Mouse (Mus musculus) embryonic facial prominence, embryonic 13.5 days (tissue): ENCODE results near the gene Traf7. TPM values are rescaled to one million over a fixed set of nuclear protein-coding genes. Genes with fewer than 3 reads are reported as not detected.

Experiments
- ATAC-seq: fragments of 200-750 bp; cut with Nextera tagmentation; 2 replicates; pipeline ENCODE4 v1.8.0; 2017; ENCODE audit warnings: low read depth; ENCODE audit not compliant: insufficient number of reproducible peaks, insufficient read depth, low FRiP score, low TSS enrichment
- H3K27ac ChIP-seq: fragments of 300-500 bp; sonication (generic); 2 replicates; pipeline ENCODE4 v1.5.1; 2015; ENCODE audit warnings: moderate library complexity, mild to moderate bottlenecking, inconsistent platforms
- H3K27me3 ChIP-seq: fragments of 300-500 bp; sonication (generic); 2 replicates; pipeline ENCODE4 v1.6.1; 2015; ENCODE audit warnings: mild to moderate bottlenecking, inconsistent platforms
- H3K36me3 ChIP-seq: fragments of 300-500 bp; sonication (generic); 2 replicates; pipeline ENCODE4 v1.6.1; 2015; ENCODE audit warnings: mild to moderate bottlenecking, inconsistent platforms
- H3K4me1 ChIP-seq: fragments of 300-500 bp; sonication (generic); 2 replicates; pipeline ENCODE4 v1.6.1; 2015; ENCODE audit warnings: inconsistent platforms
- H3K4me2 ChIP-seq: fragments of 300-500 bp; sonication (generic); 2 replicates; pipeline ENCODE4 v1.6.1; 2015; ENCODE audit warnings: moderate library complexity, mild to moderate bottlenecking, inconsistent platforms
- H3K4me3 ChIP-seq: fragments of 300-500 bp; sonication (generic); 2 replicates; pipeline ENCODE4 v1.5.1; 2015; ENCODE audit warnings: mild to moderate bottlenecking, inconsistent platforms
- H3K9ac ChIP-seq: fragments of 300-500 bp; sonication (generic); 2 replicates; pipeline ENCODE4 v1.6.1; 2015; ENCODE audit warnings: mild to moderate bottlenecking, inconsistent platforms
- H3K9me3 ChIP-seq: fragments of 300-500 bp; sonication (generic); 2 replicates; pipeline ENCODE4 v1.6.1; 2016; ENCODE audit warnings: inconsistent platforms
- WGBS: fragments of 180-500 bp; shearing (Covaris S2); methylation state at CpG from one replicate; pipeline ENCODE4 v1.1.7; 2015; ENCODE audit warnings: mixed read lengths; 5-methylcytosine and 5-hydroxymethylcytosine counted together
- polyA plus RNA-seq: library from polyadenylated mRNA; unstranded; fragments of >200 nt; fragmentation: Nextera tagmentation; extraction: Ambion mirVana; gene quantifications from 2 replicates; pipeline ENCODE4 v1.2.1, GENCODE M21; 2015

Traf7 gene
- polyA plus RNA-seq, 1 experiment from 2014 or later: 97.1 TPM

DNA sequence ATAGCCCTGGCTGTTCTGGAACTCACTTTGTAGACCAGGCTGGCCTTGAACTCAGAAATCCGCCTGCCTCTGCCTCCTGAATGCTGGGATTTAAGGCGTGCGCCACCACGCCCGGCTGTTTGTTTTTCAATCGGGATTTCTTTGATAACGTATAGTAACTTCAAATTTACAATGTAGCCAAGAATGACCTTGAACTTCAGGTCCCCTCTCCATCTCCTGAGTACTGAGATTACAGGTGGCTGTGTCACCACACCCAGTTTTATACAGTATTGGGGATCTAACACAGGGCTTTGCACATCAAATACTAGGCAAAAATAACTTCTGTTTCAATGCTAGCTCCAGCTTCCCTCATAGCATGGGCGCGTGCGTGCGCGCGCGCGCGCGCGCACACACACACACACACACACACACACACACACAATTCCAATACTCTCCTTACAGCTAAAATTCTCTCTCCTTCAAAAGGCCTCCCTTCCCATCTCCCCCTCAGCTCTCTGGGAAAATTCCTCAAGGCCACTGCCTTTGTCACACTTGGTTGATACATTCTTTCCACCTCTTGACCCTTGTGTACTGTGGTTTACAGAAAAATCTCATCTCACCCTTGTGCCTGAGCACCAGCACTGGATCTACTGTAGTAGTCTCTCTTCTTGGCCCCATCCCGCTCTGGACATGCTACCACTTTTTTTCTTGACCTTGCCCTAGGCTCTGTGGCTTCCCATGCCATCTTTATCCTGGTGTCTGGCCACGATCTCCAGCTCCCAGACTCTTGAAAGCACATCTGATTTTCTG, 46.5 kb downstream of the Traf7 start:
- peaks cover 10% of the 10 kb centered on the region for H3K36me3 ChIP-seq
- no peaks in the 10 kb centered on the region for H3K27me3 ChIP-seq
- no peak overlapping the region for H3K4me2 ChIP-seq
- H3K4me1 ChIP-seq: peaks cover 26% of the 10 kb centered on the region
- H3K27ac ChIP-seq: no peak overlapping the region
- 94% methylated on average over 20 of the region's 20 CpGs for WGBS
- no peak for ATAC-seq
- H3K9ac ChIP-seq: no peak overlapping the region
- H3K9me3 ChIP-seq: no peaks in the 10 kb centered on the region
- H3K4me3 ChIP-seq: no peak overlapping the region

DNA sequence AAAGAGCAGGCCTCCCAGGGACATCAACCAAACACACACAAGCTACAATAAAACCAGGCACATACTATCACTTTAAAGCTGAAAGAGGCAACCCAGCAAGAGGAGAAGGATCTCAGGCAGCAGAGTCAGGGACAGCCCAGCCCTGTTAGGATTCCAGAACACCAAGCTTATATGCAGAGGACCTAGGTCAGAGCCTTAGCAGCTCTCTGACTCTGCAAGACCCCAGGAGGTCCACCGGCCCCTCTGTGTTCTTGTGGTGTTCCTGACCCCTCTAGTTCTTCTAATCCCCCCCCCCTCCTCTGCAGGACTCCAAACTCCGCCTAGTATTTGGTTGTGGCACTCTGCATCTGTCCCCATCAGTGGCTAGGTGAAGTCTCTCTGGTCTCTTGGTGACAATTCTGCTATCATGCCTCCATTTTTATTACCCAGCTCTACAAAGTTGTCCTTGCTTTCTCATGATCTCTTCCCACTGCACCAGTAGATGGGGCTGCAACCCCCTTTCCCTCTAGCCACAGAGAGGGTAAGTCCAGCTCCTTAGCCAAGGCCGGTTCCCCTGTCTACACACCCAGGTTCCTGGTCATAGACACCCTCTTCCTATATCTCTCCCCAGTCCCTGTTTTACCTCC, 47.4 kb downstream of the Traf7 start:
- WGBS: 42% methylated on average over 3 of the region's 3 CpGs
- Histone ChIP-seq H3K9me3 (no peaks in the 10 kb centered on the region), H3K36me3 (peaks cover 19% of the 10 kb centered on the region), H3K4me1 (peaks cover 22% of the 10 kb centered on the region), H3K4me3 (no peak overlapping the region), H3K27ac (no peak overlapping the region), H3K27me3 (no peaks in the 10 kb centered on the region), H3K4me2 (no peak overlapping the region), H3K9ac (0 out of 2 replicates have a peak overlapping the region, but pooled peaks have one; percentile 49)
- no peak for ATAC-seq

DNA sequence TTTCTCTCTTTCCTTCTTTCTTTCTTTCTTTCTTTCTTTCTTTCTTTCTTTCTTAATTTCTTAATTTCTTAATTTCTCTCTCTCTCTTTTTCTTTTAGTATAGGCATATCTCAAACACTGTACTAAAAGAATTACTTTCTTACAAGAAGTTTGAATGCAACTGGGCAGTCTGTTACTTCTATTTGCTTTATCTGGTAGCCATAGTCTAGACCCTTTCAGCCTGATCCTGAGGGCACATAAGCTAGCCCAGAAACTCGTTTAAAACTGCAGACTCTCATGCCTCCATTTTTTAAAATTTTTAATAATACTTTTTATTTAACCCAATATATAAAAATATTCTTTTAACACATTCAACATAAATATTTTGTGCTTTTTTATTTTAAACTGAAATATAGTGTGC, 48.3 kb downstream of the Traf7 start:
- H3K4me3 ChIP-seq: peak overlapping the region; percentile 76
- H3K9me3 ChIP-seq: no peaks in the 10 kb centered on the region
- peaks cover 28% of the 10 kb centered on the region for H3K36me3 ChIP-seq
- no peak overlapping the region for H3K27ac ChIP-seq
- peaks cover 24% of the 10 kb centered on the region for H3K4me1 ChIP-seq
- WGBS: 21% methylated on average over 1 of the region's 1 CpGs
- no peaks in the 10 kb centered on the region for H3K27me3 ChIP-seq
- no peak for ATAC-seq
- H3K9ac ChIP-seq: peak overlapping the region; percentile 91
- H3K4me2 ChIP-seq: peak overlapping the region; percentile 71

DNA sequence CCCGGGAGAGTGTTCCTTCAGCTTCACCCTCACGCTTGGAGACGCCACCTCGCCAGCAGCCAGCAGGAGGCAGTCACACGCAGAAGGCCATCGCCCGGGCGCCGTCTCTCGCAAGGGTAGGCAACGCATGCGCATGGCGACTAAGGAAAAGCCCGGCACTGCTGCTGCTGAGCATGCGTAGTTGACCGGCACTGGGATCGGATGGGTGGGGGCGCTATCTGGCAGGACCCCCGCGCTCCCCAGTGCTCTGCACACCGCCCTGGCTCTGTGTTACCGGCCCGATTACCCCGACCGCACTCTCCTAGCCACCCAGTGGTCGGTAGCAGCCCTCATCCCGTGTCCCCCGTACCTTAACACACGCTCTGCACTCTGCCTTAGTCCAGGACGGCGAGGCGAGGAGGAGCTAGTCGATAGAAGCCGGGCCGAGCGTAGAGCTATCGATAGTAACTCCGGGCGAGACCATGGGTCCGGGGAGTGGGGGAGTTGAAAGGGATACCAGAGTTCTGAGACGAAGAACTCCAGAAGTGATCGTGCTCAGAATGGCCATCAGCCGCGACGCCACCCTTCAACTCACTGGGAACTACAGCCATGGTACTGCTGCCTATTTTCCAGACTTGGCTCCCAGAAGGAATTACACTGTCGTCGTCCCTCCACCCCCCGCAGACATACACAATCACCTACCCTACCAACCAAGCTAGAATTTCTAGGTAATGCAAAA, 48.9 kb downstream of the Traf7 start, which contains the start of gene Mlst8:
TSS of gene Mlst8 (minus strand) at position 416 of the 718 bp plus-strand sequence.
- Histone ChIP-seq H3K4me3 (peak within 1 kb of the TSS; percentile 76), H3K27ac (peak within 1 kb of the TSS; percentile 97), H3K27me3 (no peaks in the 10 kb centered on the region), H3K9me3 (no peaks in the 10 kb centered on the region), H3K4me1 (peaks cover 30% of the 10 kb centered on the region), H3K36me3 (peaks cover 34% of the 10 kb centered on the region), H3K9ac (peak within 1 kb of the TSS; percentile 91), H3K4me2 (peak within 1 kb of the TSS; percentile 71)
- peak; percentile 87 for ATAC-seq
- WGBS: under 1% methylated on average over 48 of the region's 48 CpGs

DNA sequence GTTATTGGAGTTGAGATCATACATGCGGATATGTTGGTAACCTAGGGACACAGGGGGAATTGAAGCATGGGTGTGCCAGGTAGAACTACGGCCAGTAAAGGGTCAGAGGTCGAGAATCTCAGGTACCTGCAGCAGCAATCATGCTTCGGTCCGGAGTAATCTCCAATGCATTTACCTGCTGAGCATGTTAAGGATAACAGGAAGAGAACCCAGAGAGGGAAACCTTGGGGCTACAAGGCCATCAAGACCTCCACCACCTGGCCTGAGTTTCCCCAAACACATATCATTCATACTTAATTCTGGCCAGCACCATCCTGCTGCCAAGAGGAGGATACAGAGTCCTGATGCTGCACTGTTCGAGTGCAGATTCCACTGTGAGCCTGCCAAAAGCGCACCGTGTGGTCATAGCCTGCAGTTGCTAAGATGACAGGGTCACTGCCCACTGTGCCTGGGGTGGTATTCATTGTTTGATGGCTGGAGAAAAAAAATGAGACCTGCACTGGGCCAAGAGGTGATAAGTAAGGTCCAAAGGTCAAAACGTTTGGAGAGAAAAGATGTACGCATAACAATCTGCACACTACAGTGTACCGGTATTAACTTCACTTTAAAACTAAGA, 49.6 kb downstream of the Traf7 start:
- H3K9me3 ChIP-seq: no peaks in the 10 kb centered on the region
- no peak for ATAC-seq
- peaks cover 40% of the 10 kb centered on the region for H3K36me3 ChIP-seq
- H3K4me1 ChIP-seq: peaks cover 37% of the 10 kb centered on the region
- no peak overlapping the region for H3K27ac ChIP-seq
- H3K4me3 ChIP-seq: peak overlapping the region; percentile 76
- 49% methylated on average over 11 of the region's 11 CpGs for WGBS
- no peaks in the 10 kb centered on the region for H3K27me3 ChIP-seq
- H3K4me2 ChIP-seq: peak overlapping the region; percentile 71
- peak overlapping the region; percentile 91 for H3K9ac ChIP-seq

DNA sequence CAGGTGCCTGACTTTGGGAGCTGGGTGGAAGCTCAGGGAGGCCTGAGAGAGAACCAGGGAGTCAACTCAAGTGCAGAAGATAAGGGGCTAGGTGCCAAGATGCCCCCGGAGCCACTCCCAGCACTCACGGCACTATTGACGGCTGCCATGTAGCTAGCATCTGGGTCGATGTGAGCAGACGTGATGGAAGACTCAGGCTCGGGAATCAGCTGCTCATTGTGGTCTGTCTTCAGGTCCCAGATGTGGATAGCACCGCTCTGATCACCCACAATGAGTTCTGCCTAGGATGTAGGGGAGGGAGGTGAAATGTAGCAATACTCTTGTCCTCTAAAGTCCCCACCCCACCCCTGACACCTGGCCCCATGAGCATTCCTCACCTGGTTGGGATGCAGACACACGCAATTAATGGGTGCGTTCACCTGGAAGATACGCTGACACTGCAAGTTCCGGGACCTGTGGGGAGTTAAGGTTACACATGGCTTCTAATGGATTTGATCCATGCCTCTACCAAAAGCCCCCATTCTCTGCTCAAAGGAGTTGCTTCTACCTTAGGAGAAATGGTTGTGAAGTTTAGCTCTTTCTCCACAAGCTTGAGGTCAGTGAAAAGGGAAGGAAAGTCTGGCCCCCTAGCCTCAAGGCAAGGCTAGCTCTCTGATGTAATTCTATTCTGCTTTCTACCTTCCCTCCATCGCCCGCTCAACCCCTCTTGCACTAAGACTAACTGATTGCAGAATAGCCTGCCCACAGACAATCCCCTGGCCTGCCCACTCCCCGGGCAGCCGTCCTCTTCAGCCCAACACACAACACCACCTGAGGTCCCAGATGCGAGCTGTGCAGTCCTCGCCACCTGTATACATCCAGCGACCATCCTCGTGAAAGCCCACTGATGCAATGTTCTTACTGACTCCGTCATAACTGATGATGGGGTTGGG, 50.4 kb downstream of the Traf7 start:
- ATAC-seq: no peak
- Histone ChIP-seq H3K4me2 (peak overlapping the region; percentile 71), H3K36me3 (peaks cover 40% of the 10 kb centered on the region), H3K9me3 (no peaks in the 10 kb centered on the region), H3K27me3 (no peaks in the 10 kb centered on the region), H3K9ac (peak overlapping the region; percentile 91), H3K4me3 (peak overlapping the region; percentile 76), H3K27ac (no peak overlapping the region), H3K4me1 (peaks cover 44% of the 10 kb centered on the region)
- 88% methylated on average over 20 of the region's 20 CpGs for WGBS

DNA sequence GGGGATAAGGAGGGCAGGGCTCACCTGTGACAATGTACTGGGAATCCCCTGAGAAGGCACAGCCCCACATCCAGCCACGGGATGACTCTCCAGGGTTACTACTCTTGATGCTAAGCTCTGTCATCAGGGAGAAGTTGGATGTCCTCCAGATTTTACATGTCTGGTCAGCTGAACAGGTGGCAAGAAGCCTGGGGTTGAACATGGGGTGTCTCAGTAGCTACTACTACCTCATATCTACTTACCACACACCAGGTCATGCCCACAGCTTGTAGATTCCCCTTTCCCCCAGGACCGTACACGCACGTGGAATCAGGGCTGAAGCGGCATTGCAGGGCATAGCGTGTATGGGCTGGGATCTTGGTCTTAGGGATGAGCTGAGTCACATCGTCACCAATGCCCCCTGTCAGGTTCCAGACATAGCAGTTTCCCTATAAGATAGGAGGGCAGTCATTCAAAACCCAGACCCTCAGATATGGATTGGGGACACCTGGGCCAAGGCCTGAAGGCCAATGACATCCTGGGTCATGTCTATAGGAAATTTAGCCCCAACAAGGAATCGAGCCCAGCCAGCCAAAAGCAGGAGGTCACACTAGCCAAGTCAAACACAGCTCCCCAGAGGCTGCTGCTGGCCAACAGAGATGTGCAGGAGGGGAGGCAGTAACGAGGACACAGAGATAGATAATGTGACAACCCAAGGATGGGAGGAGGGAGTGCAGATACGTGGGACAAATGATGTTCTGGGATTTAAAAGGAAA, 51.5 kb downstream of the Traf7 start:
- no peak for ATAC-seq
- no peak overlapping the region for H3K27ac ChIP-seq
- no peak overlapping the region for H3K9ac ChIP-seq
- H3K27me3 ChIP-seq: no peaks in the 10 kb centered on the region
- WGBS: 93% methylated on average over 10 of the region's 10 CpGs
- peaks cover 56% of the 10 kb centered on the region for H3K4me1 ChIP-seq
- H3K4me2 ChIP-seq: no peak overlapping the region
- no peak overlapping the region for H3K4me3 ChIP-seq
- peaks cover 40% of the 10 kb centered on the region for H3K36me3 ChIP-seq
- no peaks in the 10 kb centered on the region for H3K9me3 ChIP-seq

DNA sequence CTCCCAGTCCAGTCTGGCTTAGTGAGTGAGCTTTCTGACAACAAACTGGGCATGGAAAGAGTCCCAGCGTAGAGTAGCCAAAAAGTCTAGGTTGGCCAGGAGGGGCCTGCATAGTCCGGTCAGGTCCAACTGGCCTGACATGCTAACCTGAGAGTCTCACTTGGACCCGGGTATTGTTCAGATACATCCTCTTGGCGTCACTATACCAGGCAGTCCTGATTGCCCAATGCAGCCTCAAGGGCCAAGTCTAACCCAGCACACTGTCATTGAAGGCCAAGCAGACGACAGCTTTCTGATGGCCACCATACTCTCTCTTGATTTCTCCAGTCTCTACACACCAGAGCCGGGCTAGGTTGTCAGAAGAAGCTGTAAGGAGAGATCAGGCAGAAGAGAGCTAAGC, 52.2 kb downstream of the Traf7 start:
- Histone ChIP-seq H3K4me3 (no peak overlapping the region), H3K9me3 (no peaks in the 10 kb centered on the region), H3K27ac (no peak overlapping the region), H3K4me1 (peaks cover 62% of the 10 kb centered on the region), H3K4me2 (no peak overlapping the region), H3K27me3 (no peaks in the 10 kb centered on the region), H3K9ac (no peak overlapping the region), H3K36me3 (peaks cover 40% of the 10 kb centered on the region)
- 89% methylated on average over 6 of the region's 6 CpGs for WGBS
- ATAC-seq: no peak

DNA sequence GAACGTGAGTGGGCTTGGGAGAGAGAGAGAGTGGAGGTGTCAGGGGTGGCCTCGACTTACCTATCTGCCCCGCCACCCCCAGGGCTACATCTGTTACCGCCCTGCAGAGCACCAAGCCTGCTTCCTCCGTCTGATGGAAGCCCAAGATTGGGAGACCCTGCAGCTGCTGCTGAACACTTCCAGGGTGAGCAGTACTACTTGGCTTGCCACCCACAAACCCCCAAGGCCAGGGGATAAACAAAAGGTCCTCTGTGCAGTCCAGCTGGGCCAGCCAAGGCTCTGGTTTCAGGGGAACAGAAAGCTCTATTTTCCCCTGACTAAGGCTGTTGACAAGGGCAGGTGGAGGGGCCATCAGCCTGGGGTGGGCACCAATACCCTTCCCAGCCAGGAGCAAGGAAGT, 53.2 kb downstream of the Traf7 start:
- Histone ChIP-seq H3K36me3 (peaks cover 40% of the 10 kb centered on the region), H3K27me3 (no peaks in the 10 kb centered on the region), H3K9ac (no peak overlapping the region), H3K27ac (no peak overlapping the region; the same call in 1 of the 2 replicates), H3K4me3 (no peak overlapping the region), H3K4me2 (no peak overlapping the region), H3K9me3 (no peaks in the 10 kb centered on the region), H3K4me1 (peaks cover 53% of the 10 kb centered on the region)
- ATAC-seq: no peak
- 57% methylated on average over 5 of the region's 5 CpGs for WGBS

DNA sequence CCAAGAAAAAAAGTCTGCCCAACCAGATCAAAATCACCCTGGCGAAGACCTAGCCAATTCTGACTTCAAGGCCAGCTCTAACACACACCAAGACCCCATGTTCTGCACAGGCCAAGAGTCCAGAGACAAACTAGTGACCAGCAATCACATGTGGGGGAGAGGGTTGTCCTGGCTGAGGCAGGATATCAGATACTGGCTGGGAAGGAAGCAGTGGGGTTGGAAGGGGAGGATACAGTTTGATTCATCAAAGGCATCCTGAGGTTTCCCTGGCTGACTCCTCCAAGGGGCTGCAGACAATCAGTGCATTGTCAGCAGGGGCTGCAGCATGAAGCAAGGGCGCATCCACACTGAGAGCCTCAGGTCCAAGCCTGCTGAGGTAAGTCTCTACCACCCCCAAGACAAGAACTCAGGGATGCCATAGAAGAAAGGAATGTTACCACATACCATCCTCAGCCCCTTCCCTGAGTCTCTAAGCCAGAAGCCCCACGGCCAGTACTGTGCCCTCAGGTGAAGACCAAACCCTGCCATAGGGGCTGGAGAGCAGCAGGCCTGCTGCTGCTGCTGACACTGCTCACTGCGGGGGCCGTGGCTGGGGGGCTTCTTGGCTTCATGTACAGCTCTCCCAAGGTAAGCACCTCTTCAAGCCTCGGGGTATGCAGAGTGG, 54.0 kb downstream of the Traf7 start, which contains the start of gene Bricd5:
TSS of gene Bricd5 (plus strand) at position 273 of the 664 bp plus-strand sequence.
- Histone ChIP-seq H3K4me2 (peak within 1 kb of the TSS; percentile 99), H3K36me3 (peaks cover 40% of the 10 kb centered on the region), H3K4me3 (peak within 1 kb of the TSS; percentile 9; the same call in 1 of the 2 replicates), H3K9me3 (no peaks in the 10 kb centered on the region), H3K9ac (0 out of 2 replicates have a peak within 1 kb of the TSS, but pooled peaks have one; percentile 91), H3K27ac (peak within 1 kb of the TSS; percentile 51; the same call in 1 of the 2 replicates), H3K27me3 (no peaks in the 10 kb centered on the region), H3K4me1 (peaks cover 53% of the 10 kb centered on the region)
- 57% methylated on average over 6 of the region's 6 CpGs for WGBS
- ATAC-seq: no peak
